Mouse (Mus musculus) bone marrow, adult 2 months (tissue): ENCODE results near the gene Gpr180. TPM values are rescaled to one million over a fixed set of nuclear protein-coding genes. Genes with fewer than 3 reads are reported as not detected.

ENCODE experiments used
- H3K27ac ChIP-seq: fragments of 200-500 bp; 2 replicates; pipeline ENCODE4 v1.5.1; 2012; ENCODE audit warnings: low read depth, mild to moderate bottlenecking, control low read depth, inconsistent platforms, low read length; ENCODE audit not compliant: control insufficient read depth, poor library complexity, insufficient read depth
- H3K4me1 ChIP-seq: fragments of 200-500 bp; 2 replicates; pipeline ENCODE4 v1.6.1; 2011; ENCODE audit warnings: low read length; ENCODE audit not compliant: control insufficient read depth, insufficient read depth
- H3K4me3 ChIP-seq: fragments of 200-500 bp; replicated peaks from 2 replicates; pipeline ENCODE3; 2011; ENCODE audit warnings: mild to moderate bottlenecking, low read depth, low read length, control low read depth; ENCODE audit not compliant: control insufficient read depth
- CTCF ChIP-seq: fragments of 200-500 bp; IDR thresholded peaks from 2 replicates; pipeline ENCODE4 v1.5.1; 2011; ENCODE audit warnings: low read length, control low read depth; ENCODE audit not compliant: control insufficient read depth, insufficient read depth
- POLR2A ChIP-seq: fragments of 200-500 bp; IDR thresholded peaks from 2 replicates; pipeline ENCODE4 v1.6.1; 2011; ENCODE audit warnings: low read depth, mild to moderate bottlenecking, control low read depth, low read length, borderline replicate concordance; ENCODE audit not compliant: control insufficient read depth
- WGBS: fragments of 180-500 bp; shearing (Covaris S2); methylation state at CpG from one replicate; pipeline ENCODE4 v1.1.7; 2018; 5-methylcytosine and 5-hydroxymethylcytosine counted together
- polyA plus RNA-seq: library from polyadenylated mRNA; stranded (reverse); fragments of >200 nt; gene quantifications from 2 replicates; pipeline ENCODE4 v1.2.4, GENCODE M21; 2011; ENCODE audit warnings: low replicate concordance; ENCODE audit not compliant: missing spikeins, insufficient read depth, insufficient read length

Gpr180 gene
- polyA plus RNA-seq, 1 experiment = 4.0 TPM

DNA sequence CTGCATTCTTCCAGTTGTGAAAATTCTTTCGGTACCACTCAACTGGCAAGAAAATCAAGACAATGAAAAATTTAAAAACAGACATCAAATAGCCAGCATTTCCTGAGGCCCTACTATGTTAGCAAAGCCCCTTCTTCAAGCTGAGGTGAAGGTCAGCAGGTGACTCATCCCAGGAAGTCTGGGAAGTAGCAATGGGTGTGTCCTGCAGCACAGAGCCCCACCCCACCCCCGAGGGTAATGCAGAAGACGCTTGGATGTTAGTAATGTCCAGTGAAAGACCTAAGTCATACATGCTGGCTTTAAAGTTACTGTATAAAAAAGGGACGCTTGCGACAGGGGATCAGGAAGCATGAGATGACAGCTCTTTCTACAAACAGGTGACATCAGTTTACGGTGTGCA is 23.8 kb upstream of the Gpr180 start:
- no peak overlapping the region for H3K27ac ChIP-seq
- no peak overlapping the region for H3K4me3 ChIP-seq
- no peak for TF ChIP-seq CTCF
- TF ChIP-seq POLR2A = no peak
- WGBS = 83% methylated on average over 6 of the region's 6 CpGs
- H3K4me1 ChIP-seq = no peaks in the 10 kb centered on the region

DNA sequence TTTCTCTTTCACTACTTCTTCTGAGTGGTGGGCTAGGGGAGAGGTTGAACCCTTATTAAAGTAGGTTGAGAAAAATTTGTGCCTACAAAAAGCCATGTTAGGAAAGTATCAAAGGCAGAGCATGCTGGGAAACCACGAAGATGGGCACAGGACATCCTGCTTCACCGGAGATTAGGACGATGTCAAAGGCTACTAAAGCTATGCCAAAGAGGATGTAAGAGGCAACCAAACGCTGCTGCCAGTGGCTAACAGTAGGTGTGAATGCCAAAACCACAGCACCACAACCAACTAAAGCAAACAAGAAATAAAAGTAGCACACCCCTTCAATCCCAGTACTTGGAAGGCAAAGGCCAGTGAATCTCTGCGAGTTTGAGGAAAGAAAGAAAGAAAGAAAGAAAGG is 12.8 kb upstream of the Gpr180 start:
- TF ChIP-seq CTCF (no peak), POLR2A (no peak)
- Histone ChIP-seq H3K4me1 (no peaks in the 10 kb centered on the region), H3K27ac (no peak overlapping the region), H3K4me3 (no peak overlapping the region)
- 8% methylated on average over 5 of the region's 5 CpGs for WGBS

- 87% methylated on average over 4 of the region's 4 CpGs for WGBS
- no peak overlapping the region for H3K27ac ChIP-seq
These were observed 12.2 kb upstream of the Gpr180 start for GRCm38 (mm10) chr14:118124771-118125170.

DNA sequence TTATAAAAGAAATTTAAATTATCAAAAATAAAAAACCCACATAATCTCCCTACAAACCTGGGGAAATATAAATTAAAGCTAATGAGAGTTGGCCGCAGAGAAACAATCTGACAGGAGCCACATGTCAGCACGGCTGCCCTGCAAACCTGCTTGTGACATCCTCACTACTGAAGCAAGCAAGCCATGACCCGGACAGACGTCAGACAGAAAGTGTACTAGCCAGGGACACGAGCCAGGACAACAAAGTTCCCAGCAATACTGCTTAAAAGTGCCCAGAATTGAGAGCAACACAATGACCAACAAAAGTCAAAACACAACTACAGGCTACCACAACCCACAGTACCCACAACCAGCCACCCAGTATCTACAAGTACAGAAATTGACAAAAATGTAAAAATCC is 10.7 kb upstream of the Gpr180 start:
- WGBS = 87% methylated on average over 5 of the region's 5 CpGs
- no peak overlapping the region for H3K27ac ChIP-seq
- no peaks in the 10 kb centered on the region for H3K4me1 ChIP-seq
- H3K4me3 ChIP-seq = no peak overlapping the region
- TF ChIP-seq CTCF = no peak
- TF ChIP-seq POLR2A = no peak

More at GRCm38 (mm10) chr14:118124771-118125170, 12.2 kb upstream of the Gpr180 start:
- H3K4me3 ChIP-seq = no peak overlapping the region
- no peak for TF ChIP-seq POLR2A
- H3K4me1 ChIP-seq = no peaks in the 10 kb centered on the region

DNA sequence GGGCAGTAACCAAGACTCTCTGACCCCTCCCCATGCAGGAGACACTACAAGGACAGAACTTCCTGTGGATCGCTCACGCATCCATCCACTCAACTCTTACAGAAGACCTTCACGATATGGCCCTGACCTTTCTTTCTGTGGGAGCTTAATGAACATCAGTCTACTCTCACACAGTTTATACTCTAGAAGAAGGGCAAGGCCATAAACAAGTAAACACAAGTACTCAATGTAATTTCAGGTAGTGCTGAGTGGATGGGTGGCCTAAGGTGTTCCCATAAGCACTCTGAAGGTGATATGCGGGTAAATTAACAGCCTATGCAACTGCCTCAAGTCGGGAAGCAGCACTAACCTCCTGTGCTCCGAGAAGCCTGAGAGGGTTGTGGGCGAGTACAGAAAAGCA is 5.5 kb upstream of the Gpr180 start:
- Histone ChIP-seq H3K4me3 (peak overlapping the region; percentile 12), H3K27ac (no peak overlapping the region), H3K4me1 (peaks cover 3% of the 10 kb centered on the region; the same call in 1 of the 2 replicates)
- no peak for TF ChIP-seq POLR2A
- no peak for TF ChIP-seq CTCF
- WGBS = 80% methylated on average over 7 of the region's 7 CpGs

DNA sequence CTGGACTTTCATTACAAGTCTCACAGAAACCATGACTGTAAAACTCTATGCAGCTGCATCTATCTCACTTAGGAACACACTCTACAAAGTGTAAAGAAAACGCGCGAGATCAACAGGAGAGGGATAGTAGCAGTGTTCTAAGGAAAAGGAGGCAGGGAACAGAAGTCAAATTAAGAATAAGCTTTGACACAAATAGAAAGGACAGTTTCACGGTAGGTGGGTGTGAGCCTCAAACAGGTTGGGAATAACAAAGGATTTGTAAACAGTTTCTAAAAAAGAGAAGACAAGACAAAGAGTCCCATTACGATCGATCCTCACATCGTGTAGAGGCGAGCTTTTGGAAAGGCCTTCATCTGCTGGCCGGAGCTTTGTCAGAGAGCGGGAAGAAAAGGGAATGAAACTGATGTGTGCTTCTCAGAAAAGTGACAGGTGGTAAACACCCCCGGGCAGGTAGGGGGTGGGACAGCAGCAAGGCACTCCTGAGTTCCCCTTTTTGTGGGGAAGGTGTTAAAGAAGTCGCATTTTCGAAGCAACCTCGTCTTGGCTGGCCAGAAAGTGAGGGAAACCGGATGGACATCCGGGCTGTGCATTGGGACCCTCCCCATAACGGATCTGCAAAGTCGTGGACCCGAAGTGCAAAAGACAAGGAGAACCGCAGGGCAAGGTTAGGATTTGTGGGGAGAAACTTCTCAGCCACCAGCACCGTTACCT is 4.9 kb upstream of the Gpr180 start:
- peaks cover 3% of the 10 kb centered on the region; the same call in 1 of the 2 replicates for H3K4me1 ChIP-seq
- TF ChIP-seq POLR2A (no peak), CTCF (no peak)
- H3K4me3 ChIP-seq = peak overlapping the region; percentile 66
- 11% methylated on average over 21 of the region's 21 CpGs for WGBS
- 0 out of 2 replicates have a peak overlapping the region, but pooled peaks have one; percentile 1 for H3K27ac ChIP-seq

- Histone ChIP-seq H3K27ac (0 out of 2 replicates have a peak within 1 kb of the TSS, but pooled peaks have one; percentile 1), H3K4me3 (peak within 1 kb of the TSS; percentile 66), H3K4me1 (peaks cover 5% of the 10 kb centered on the region)
- peak; percentile 87; the same call in 1 of the 2 replicates for TF ChIP-seq POLR2A
- no peak for TF ChIP-seq CTCF
- WGBS = under 1% methylated on average over 28 of the region's 28 CpGs
These were observed 4.3 kb upstream of the Gpr180 start, which contains the start of gene Tgds for GRCm38 (mm10) chr14:118132642-118132977. Gene Tgds, minus strand, starts transcription at chr14:118132755.

- Histone ChIP-seq H3K4me3 (peak overlapping the region; percentile 71), H3K27ac (no peak overlapping the region; the same call in 1 of the 2 replicates), H3K4me1 (peaks cover 3% of the 10 kb centered on the region)
- under 1% methylated on average over 13 of the region's 13 CpGs for WGBS
- TF ChIP-seq CTCF (no peak), POLR2A (no peak)
These were observed 529 bp downstream of the Gpr180 start for GRCm38 (mm10) chr14:118137487-118137886.
